Mouse (Mus musculus): Measurements from ENCODE around the gene Xlr3c.

- TF ChIP-seq CTCF (IDR thresholded peaks at IDR 0.05; ENCODE audit: low read depth, low read length) (no peak), POLR2A (IDR thresholded peaks at IDR 0.05; ENCODE audit: insufficient read depth, low read length) (no peak)
Observed at GRCm38 (mm10) chrX:73225365-73225764, 39.8 kb downstream of the Xlr3c start.
